ENCODE assay signal across 26 mouse cellular contexts in genomic region chr2:173647197-173647911, GRCm38 (mm10). TPM values are rescaled to one million over a fixed set of nuclear protein-coding genes. Genes with fewer than 3 reads are reported as not detected.
DNase-seq lines count a peak whose midpoint lies in the region; ATAC-seq and TF ChIP-seq lines count a peak whose summit lies in the region.
"Had no signal": no experiment of that assay in that cellular context is flagged by ENCODE, and none has a peak within 500 bp of the region (broad histone marks: within the 10 kb centered on the region; RNA-seq: fewer than 3 reads in every experiment).

No protein-coding gene starts in this region.

- H3K27ac ChIP-seq in forebrain, embryonic 14.5 days (ENCODE audit: low read depth, low read length) = no peak overlapping the region
- no peak overlapping the region for H3K27ac ChIP-seq in forebrain, postnatal 0 days (ENCODE audit: low read depth, low read length)
- 0 out of 2 replicates have a peak overlapping the region, but pooled peaks have one; percentile 0 for H3K27ac ChIP-seq in midbrain, embryonic 13.5 days
- no peak overlapping the region for H3K27ac ChIP-seq in midbrain, postnatal 0 days (ENCODE audit: low read depth, low read length)
- H3K27ac ChIP-seq in intestine, embryonic 16.5 days (ENCODE audit: low read length) = no peak overlapping the region
- H3K27ac ChIP-seq: embryonic facial prominence, embryonic 15.5 days; hindbrain, embryonic 10.5 days; hindbrain, postnatal 0 days; limb, embryonic 13.5 days; liver, embryonic 12.5 days had no signal

- TF ChIP-seq CTCF in forebrain, postnatal 0 days (IDR thresholded peaks at IDR 0.05; ENCODE audit: low read depth) = no peak
- TF ChIP-seq CTCF in midbrain, postnatal 0 days (IDR thresholded peaks at IDR 0.05) = no peak

- 73% methylated on average over 19 of the region's 19 CpGs for WGBS in forebrain, embryonic 14.5 days
- 72% methylated on average over 19 of the region's 19 CpGs for WGBS in forebrain, postnatal 0 days
- 77% methylated on average over 19 of the region's 19 CpGs for WGBS in midbrain, embryonic 13.5 days
- 72% methylated on average over 19 of the region's 19 CpGs for WGBS in midbrain, postnatal 0 days
- WGBS in intestine, embryonic 16.5 days = 73% methylated on average over 19 of the region's 19 CpGs

- no peak overlapping the region for H3K9ac ChIP-seq in forebrain, embryonic 14.5 days (ENCODE audit: low read length)
- H3K9ac ChIP-seq in forebrain, postnatal 0 days = no peak overlapping the region
- H3K9ac ChIP-seq in midbrain, embryonic 13.5 days (replicated peaks) = no peak overlapping the region
- H3K9ac ChIP-seq in midbrain, postnatal 0 days (replicated peaks; ENCODE audit: low read length, poor library complexity, severe bottlenecking) = no peak overlapping the region
- no peak overlapping the region for H3K9ac ChIP-seq in intestine, embryonic 16.5 days (ENCODE audit: low read depth, low read length)
- H3K9ac ChIP-seq: embryonic facial prominence, embryonic 15.5 days; heart, embryonic 12.5 days; limb, embryonic 13.5 days; liver, embryonic 12.5 days had no signal

- H3K27me3 ChIP-seq in forebrain, embryonic 14.5 days (replicated peaks; ENCODE audit: control insufficient read depth, insufficient read depth, low read length) = 0 out of 2 replicates have a peak, but pooled peaks cover 7% of the 10 kb centered on the region
- no peaks in the 10 kb centered on the region for H3K27me3 ChIP-seq in forebrain, postnatal 0 days (ENCODE audit: insufficient read depth, low read length)
- no peaks in the 10 kb centered on the region for H3K27me3 ChIP-seq in midbrain, embryonic 13.5 days
- H3K27me3 ChIP-seq in midbrain, postnatal 0 days (ENCODE audit: insufficient read depth, low read length) = no peaks in the 10 kb centered on the region
- H3K27me3 ChIP-seq in intestine, embryonic 16.5 days (replicated peaks; ENCODE audit: control insufficient read depth, insufficient read depth, low read length) = no peaks in the 10 kb centered on the region
- H3K27me3 ChIP-seq: CH12.LX; embryonic facial prominence, embryonic 15.5 days; heart, embryonic 12.5 days; limb, embryonic 13.5 days; liver, embryonic 12.5 days had no signal

- H3K4me2 ChIP-seq in forebrain, embryonic 14.5 days (ENCODE audit: low read length) = no peak overlapping the region
- no peak overlapping the region for H3K4me2 ChIP-seq in forebrain, postnatal 0 days (ENCODE audit: low read depth)
- H3K4me2 ChIP-seq in midbrain, embryonic 13.5 days (replicated peaks) = no peak overlapping the region
- H3K4me2 ChIP-seq in midbrain, postnatal 0 days (ENCODE audit: low read depth, low read length, poor library complexity, severe bottlenecking) = no peak overlapping the region
- no peak overlapping the region for H3K4me2 ChIP-seq in intestine, embryonic 16.5 days (ENCODE audit: low read depth, low read length)
- H3K4me2 ChIP-seq: embryonic facial prominence, embryonic 15.5 days; heart, embryonic 12.5 days; limb, embryonic 13.5 days; liver, embryonic 12.5 days had no signal

- ATAC-seq in forebrain, embryonic 14.5 days = no peak
- no peak for ATAC-seq in forebrain, postnatal 0 days
- ATAC-seq in midbrain, embryonic 13.5 days = peak; percentile 55; the same call in 1 of the 2 replicates
- no peak for ATAC-seq in midbrain, postnatal 0 days (ENCODE audit: low FRiP score)
- ATAC-seq in intestine, embryonic 16.5 days = peak; percentile 88
- ATAC-seq: forebrain, embryonic 16.5 days; hindbrain, postnatal 0 days; liver, embryonic 12.5 days had no signal

- peak; percentile 16 for DNase-seq in forebrain, embryonic 14.5 days (ENCODE audit: low spot score)
- no peak for DNase-seq in forebrain, postnatal 0 days
- no peak for DNase-seq in midbrain, postnatal 0 days (ENCODE audit: low spot score)
- peak; percentile 15 to 21 for DNase-seq in kidney, postnatal 36 days
- DNase-seq in urinary bladder, postnatal 10 days (ENCODE audit: low spot score) = no peak
- DNase-seq in cerebellum, adult 11 months = no peak
- DNase-seq: adrenal gland, adult 8-10 months; cerebellum, adult 9-10 months; gastrocnemius, postnatal 14 days; heart, adult 18-20 months; heart, postnatal 10 days; layer of hippocampus, adult 9-11 months; lung, postnatal 14 days; right cerebral cortex, postnatal 14 days; thymus, postnatal 14 days had no signal

- H3K4me3 ChIP-seq in forebrain, embryonic 14.5 days (ENCODE audit: low read depth, low read length) = no peak overlapping the region
- no peak overlapping the region for H3K4me3 ChIP-seq in forebrain, postnatal 0 days (ENCODE audit: low read depth, low read length)
- H3K4me3 ChIP-seq in midbrain, embryonic 13.5 days (replicated peaks) = no peak overlapping the region
- no peak overlapping the region for H3K4me3 ChIP-seq in midbrain, postnatal 0 days (ENCODE audit: low read depth, low read length)
- no peak overlapping the region for H3K4me3 ChIP-seq in intestine, embryonic 16.5 days (ENCODE audit: low read length)
- H3K4me3 ChIP-seq: embryonic facial prominence, embryonic 15.5 days; heart, embryonic 12.5 days; hindbrain, embryonic 10.5 days; limb, embryonic 13.5 days; liver, embryonic 12.5 days had no signal

- H3K36me3 ChIP-seq in forebrain, embryonic 14.5 days (ENCODE audit: control insufficient read depth, insufficient read depth, low read length) = no peaks in the 10 kb centered on the region
- no peaks in the 10 kb centered on the region for H3K36me3 ChIP-seq in forebrain, postnatal 0 days (ENCODE audit: insufficient read depth)
- H3K36me3 ChIP-seq in midbrain, embryonic 13.5 days = no peaks in the 10 kb centered on the region
- no peaks in the 10 kb centered on the region for H3K36me3 ChIP-seq in midbrain, postnatal 0 days (ENCODE audit: insufficient read depth, low read length)
- peaks cover 5% of the 10 kb centered on the region; the same call in 1 of the 2 replicates for H3K36me3 ChIP-seq in intestine, embryonic 16.5 days (ENCODE audit: control insufficient read depth, insufficient read depth, low read length)

- no peaks in the 10 kb centered on the region for H3K4me1 ChIP-seq in forebrain, embryonic 14.5 days (ENCODE audit: control insufficient read depth, insufficient read depth, low read length)
- H3K4me1 ChIP-seq in forebrain, postnatal 0 days (ENCODE audit: insufficient read depth) = no peaks in the 10 kb centered on the region
- peaks cover 5% of the 10 kb centered on the region; the same call in 1 of the 2 replicates for H3K4me1 ChIP-seq in midbrain, embryonic 13.5 days (replicated peaks)
- no peaks in the 10 kb centered on the region for H3K4me1 ChIP-seq in midbrain, postnatal 0 days (ENCODE audit: insufficient read depth, low read length)
- H3K4me1 ChIP-seq in intestine, embryonic 16.5 days (ENCODE audit: control insufficient read depth, insufficient read depth, low read length) = no peaks in the 10 kb centered on the region
- H3K4me1 ChIP-seq: embryonic facial prominence, embryonic 15.5 days; liver, embryonic 12.5 days had no signal

- 0 out of 2 replicates have a peak, but pooled peaks cover 3% of the 10 kb centered on the region for H3K9me3 ChIP-seq in forebrain, embryonic 14.5 days (replicated peaks; ENCODE audit: control insufficient read depth, low read length)
- no peaks in the 10 kb centered on the region for H3K9me3 ChIP-seq in forebrain, postnatal 0 days (ENCODE audit: low read length)
- H3K9me3 ChIP-seq in midbrain, embryonic 13.5 days = no peaks in the 10 kb centered on the region
- H3K9me3 ChIP-seq in midbrain, postnatal 0 days (ENCODE audit: low read length) = no peaks in the 10 kb centered on the region
- no peaks in the 10 kb centered on the region; the same call in 1 of the 2 replicates for H3K9me3 ChIP-seq in intestine, embryonic 16.5 days (ENCODE audit: control insufficient read depth, low read length)
- H3K9me3 ChIP-seq: embryonic facial prominence, embryonic 15.5 days; G1E; heart, embryonic 12.5 days had no signal

RNA-seq across cellular contexts. Expression of gene Rab22a, which starts 12.2 kb away (rescaled TPM):
- polyA plus RNA-seq in forebrain, embryonic 14.5 days (2014; fragmentation: Nextera tagmentation; extraction: Ambion mirVana) = 36.4 and 41.1 TPM in 2 replicates
- total RNA-seq in forebrain, postnatal 0 days (2014; rRNA removed) = 20.4 and 23.0 TPM in 2 replicates
- 33.4 and 37.0 TPM in 2 replicates for polyA plus RNA-seq in forebrain, postnatal 0 days (2015; fragmentation: Nextera tagmentation; extraction: Ambion mirVana)
- 32.8 and 33.5 TPM in 2 replicates for polyA plus RNA-seq in midbrain, embryonic 13.5 days (2015; fragmentation: Nextera tagmentation; extraction: Ambion mirVana)
- 22.4 and 23.7 TPM in 2 replicates for total RNA-seq in midbrain, postnatal 0 days (2014; rRNA removed)
- 31.2 and 34.7 TPM in 2 replicates for polyA plus RNA-seq in midbrain, postnatal 0 days (2015; fragmentation: Nextera tagmentation; extraction: Ambion mirVana)
- polyA plus RNA-seq in intestine, embryonic 16.5 days (2015; fragmentation: Nextera tagmentation; extraction: Ambion mirVana) = 31.2 and 32.4 TPM in 2 replicates

Comparison
In these comparisons a context has a peak if more than half of its experiments do, and no peak if none do; other contexts are left out.
1. ATAC-seq: peak in midbrain, embryonic 13.5 days (single experiment) and intestine, embryonic 16.5 days (single experiment); none in forebrain, embryonic 14.5 days (single experiment), forebrain, postnatal 0 days (single experiment) and midbrain, postnatal 0 days (single experiment).
2. DNase-seq: peak in forebrain, embryonic 14.5 days (single experiment) and kidney, postnatal 36 days (2 of 2); none in forebrain, postnatal 0 days (single experiment), midbrain, postnatal 0 days (single experiment), urinary bladder, postnatal 10 days (single experiment) and cerebellum, adult 11 months (single experiment).